Mouse (Mus musculus): ENCODE results near the gene Mid1.

The Mid1 gene

DNA sequence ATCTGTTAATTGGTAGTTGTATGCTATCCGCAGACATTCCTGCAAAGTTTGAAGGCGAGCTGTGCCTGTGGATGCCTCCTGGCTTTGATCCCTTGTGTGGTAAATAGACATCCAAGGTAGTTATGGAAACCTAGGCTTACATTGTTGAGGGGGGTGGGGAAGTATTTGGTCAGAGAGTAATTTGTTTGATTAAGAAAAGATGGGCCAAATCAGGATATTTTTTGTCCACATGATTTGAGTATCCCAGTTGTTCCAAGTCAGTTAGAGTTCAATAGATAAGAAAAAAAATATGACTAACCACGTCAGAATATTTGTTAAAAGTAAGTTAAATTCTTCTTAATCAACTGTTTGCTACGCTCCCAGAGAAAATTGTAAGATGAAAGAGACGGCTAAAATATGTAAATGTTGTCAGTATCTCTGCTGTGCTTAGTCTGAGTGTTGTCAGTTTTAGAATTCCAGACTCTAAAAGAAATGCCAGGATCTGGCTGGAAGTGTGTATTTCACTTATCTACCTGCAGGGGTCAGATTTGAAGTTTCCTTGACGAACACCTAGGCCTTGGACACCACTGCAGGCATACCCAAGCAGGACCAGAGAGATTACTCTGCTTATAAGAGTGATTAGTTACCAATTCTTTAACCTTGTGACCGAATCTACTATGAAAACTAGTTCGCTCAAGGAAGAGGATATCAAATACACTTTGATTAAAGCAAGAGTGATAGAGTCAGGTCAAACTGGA is 198.7 kb downstream of the Mid1 start:
- DNase-seq (ENCODE audit: low read depth, low spot score): peak; percentile 45

- peak; percentile 11 for DNase-seq (ENCODE audit: low read depth, low spot score)
Observed at GRCm38 (mm10) chrX:169890541-169890940, 205.5 kb downstream of the Mid1 start.

DNA sequence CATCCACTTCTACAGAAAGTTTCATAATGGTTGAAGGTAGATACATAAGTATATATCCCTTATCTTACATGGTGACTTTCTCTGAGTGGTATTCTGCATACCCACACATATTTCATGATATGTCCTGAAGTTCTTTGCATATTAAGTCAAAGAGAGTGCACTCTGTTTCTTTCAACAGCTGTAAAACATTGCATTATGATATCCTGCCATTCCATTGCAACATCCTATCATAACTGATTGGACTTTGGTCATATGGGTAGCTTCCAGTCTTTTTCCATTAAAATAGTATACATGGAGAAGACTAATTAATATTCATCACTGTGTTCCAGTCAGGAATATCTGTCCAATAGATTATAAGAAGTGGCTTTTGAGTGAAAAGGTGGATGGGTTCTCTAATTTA is 207.1 kb downstream of the Mid1 start:
- no peak for DNase-seq (ENCODE audit: low read depth, low spot score)

- DNase-seq (ENCODE audit: low read depth, low spot score): no peak
Observed at GRCm38 (mm10) chrX:169892631-169893030, 207.6 kb downstream of the Mid1 start.

GRCm38 (mm10) chrX:169899227-169899950 is 214.4 kb downstream of the Mid1 start:
- no peak for DNase-seq (ENCODE audit: low read depth, low spot score)

GRCm38 (mm10) chrX:169902860-169903259 is 217.9 kb downstream of the Mid1 start:
- no peak for DNase-seq (ENCODE audit: low read depth, low spot score)

- DNase-seq (ENCODE audit: low read depth, low spot score): no peak
Observed at GRCm38 (mm10) chrX:169903656-169904055, 218.7 kb downstream of the Mid1 start.

DNA sequence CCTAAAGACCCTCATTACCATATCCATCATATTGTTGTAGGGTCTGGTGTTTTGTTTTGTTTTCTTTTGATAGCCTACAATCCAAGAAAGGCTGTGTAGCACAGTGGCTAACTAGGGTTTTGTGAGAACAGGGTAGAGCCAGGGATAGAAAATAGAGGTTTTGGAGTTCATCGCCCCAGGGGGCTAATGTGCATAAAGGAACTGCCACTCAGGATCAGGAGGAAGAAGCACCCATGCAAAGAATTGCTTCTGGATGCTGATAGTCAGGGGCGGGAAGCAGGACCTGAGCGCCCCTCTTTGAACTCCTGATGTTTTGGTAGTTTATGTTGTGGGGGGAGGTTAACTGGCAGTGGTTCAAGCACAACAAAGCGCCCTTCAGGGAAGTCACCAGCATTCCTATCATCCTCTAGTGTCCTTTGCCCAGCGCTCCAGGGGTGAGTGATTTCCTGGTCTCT is 221.1 kb downstream of the Mid1 start:
- DNase-seq (ENCODE audit: low read depth, low spot score): no peak

DNA sequence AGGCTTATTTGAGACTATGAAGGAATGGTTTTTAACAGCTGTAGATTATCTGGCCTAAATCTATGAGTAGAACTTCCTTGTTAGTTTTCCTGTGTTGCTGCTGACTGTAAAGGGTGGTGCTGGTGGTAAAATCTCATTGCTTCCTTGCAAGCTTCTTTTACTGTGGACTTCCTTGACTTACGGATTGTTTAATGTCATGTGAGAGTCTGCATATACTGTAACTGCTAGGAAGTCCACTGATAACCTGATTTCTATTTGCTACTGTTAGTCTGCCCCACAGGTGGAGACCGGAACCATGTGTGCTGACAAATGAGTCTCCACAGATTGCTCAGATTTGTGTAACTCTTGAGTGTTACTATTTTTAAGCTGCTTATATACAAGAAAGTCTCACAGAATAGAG is 224.9 kb downstream of the Mid1 start:
- no peak for DNase-seq (ENCODE audit: low read depth, low spot score)

DNA sequence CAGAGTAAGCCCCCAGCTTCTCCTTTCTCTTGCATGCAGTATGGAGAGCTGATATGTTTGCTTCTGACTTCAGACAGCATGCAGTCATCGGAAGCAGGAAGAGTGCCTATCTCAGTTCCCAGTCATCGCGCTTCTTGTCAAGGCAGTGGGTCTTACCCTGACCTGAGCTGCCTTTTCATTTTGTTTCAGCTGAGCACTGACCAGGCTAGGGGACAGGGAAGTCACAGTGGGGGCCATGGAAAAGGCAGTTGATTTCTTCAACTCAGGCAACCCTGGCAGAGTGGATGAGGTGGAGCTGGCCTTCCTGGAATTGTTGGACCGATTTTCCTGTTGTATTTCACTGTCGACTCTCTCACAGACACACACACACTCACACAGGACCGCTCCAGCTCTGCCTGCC is 230.7 kb downstream of the Mid1 start:
- no peak for DNase-seq (ENCODE audit: low read depth, low spot score)

GRCm38 (mm10) chrX:169922541-169922940 is 237.5 kb downstream of the Mid1 start:
- DNase-seq (ENCODE audit: low read depth, low spot score): no peak

- peak; percentile 7 for DNase-seq (ENCODE audit: low read depth, low spot score)
Observed at GRCm38 (mm10) chrX:169923417-169923816, 238.4 kb downstream of the Mid1 start.

DNA sequence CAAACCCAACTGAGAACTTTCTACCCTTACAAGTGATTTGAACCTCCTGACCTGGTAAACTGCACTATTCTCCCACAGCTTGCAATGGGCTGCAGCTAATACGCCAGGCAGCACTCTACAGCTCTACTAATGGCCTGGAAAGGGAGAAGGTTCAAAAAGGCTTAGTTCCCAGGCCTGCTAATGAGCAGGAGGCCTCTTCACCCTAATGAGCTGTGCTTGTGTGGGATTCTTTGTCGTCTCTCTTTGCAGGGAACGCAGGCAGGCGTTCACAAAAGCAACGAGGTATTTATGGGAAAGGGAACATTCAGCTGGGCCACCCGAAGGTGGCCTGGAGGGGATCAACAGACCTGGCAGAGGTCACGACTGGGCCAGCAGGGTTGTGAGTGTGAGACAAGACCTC is 240.6 kb downstream of the Mid1 start:
- DNase-seq (ENCODE audit: low read depth, low spot score): no peak

- no peak for DNase-seq (ENCODE audit: low read depth, low spot score)
Observed at GRCm38 (mm10) chrX:169927110-169927817, 242.3 kb downstream of the Mid1 start.

DNA sequence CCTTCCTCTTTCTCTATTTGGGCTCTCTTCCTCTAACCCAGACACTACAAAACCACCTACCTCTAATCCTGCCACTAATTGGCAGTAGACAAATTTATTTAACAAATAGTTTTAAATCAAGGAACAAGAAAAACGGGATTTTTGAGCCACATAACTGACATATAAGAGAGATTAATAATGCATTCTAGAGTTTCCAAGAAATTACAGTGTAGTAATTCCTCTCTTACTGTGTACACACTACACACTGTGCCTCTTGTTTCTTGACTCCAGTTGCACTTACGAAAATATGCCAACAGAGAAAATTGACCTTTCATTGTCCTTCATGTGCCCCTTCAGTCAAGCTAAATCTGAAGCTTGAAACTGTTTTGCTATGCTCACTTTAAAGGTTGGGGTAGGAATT is 245.9 kb downstream of the Mid1 start:
- DNase-seq (ENCODE audit: low read depth, low spot score): no peak

- no peak for DNase-seq (ENCODE audit: low read depth, low spot score)
Observed at GRCm38 (mm10) chrX:169933228-169933627, 248.2 kb downstream of the Mid1 start.

GRCm38 (mm10) chrX:169937119-169937719 is 252.2 kb downstream of the Mid1 start:
- no peak for DNase-seq (ENCODE audit: low read depth, low spot score)

GRCm38 (mm10) chrX:169940531-169940930 is 255.5 kb downstream of the Mid1 start:
- DNase-seq (ENCODE audit: low read depth, low spot score): no peak

DNA sequence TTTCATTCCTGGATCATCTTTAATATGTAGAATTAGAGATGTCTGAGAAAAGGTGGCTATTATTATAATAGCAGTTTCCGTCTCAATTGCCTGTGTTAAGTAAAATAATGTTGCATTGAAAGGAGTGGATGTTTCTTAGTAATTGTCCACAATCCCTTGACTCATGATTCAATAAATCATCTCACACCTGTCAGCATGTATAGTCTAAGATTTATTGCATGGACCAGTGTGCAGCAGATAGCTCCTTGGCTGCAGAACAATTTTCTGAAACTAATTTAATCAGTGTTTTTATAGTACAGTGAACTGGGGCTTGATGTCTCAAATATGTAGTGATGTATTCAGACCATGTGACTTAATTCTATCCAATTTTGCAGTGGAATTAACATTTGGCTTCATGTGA is 265.6 kb downstream of the Mid1 start:
- no peak for DNase-seq (ENCODE audit: low read depth, low spot score)

GRCm38 (mm10) chrX:169969337-169969736 is 284.3 kb downstream of the Mid1 start:
- no peak for DNase-seq (ENCODE audit: low read depth, low spot score)

DNA sequence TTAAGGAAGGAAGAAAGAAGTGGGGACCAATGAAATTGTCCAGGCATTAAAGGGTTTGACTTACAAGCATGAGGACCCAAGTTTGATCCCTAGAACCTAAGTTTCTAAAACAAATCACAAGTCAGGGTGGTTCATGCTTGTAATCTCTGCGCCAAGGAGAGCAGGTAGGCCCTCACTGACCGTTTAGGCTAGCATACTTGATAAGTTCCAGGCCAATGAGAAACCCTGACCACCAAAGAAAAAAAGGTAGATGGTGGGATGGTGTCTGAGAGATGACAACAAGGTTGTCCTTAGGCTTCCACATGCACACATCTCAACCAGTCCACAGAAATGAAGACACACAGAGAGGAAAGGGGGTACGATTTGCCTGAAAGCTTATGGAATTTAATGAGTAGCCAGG is 284.8 kb downstream of the Mid1 start:
- peak; percentile 7 for DNase-seq (ENCODE audit: low read depth, low spot score)

DNA sequence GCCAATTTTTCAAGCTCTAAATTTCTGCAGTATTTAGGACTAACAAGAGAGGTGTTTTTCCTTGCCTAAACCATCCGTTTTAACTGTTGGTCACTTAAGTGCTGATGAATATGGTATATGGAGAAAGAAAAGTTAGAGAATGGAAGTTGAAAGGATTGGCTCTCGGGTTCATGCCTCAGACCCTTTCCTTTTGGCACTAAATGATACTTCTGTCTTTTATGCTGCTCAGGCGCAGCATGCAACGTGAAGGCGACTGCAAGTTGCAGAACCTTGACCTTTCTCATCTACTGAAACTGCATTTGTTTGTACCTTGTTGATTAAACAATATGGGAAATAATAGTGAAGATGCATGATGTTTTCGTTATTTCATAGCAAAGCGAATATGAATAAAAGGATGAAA is 285.5 kb downstream of the Mid1 start:
- DNase-seq (ENCODE audit: low read depth, low spot score): peak; percentile 4
